Mouse (Mus musculus) limb, embryonic 11.5 days (tissue): ENCODE data around the gene Sqstm1. TPM values are rescaled to one million over a fixed set of nuclear protein-coding genes. Genes with fewer than 3 reads are reported as not detected.

Experiments
- ATAC-seq: fragments of 200-750 bp; cut with Nextera tagmentation; 2 replicates; pipeline ENCODE4 v1.8.0; 2017; ENCODE audit warnings: low read depth; ENCODE audit not compliant: insufficient number of reproducible peaks, low FRiP score, low TSS enrichment
- DNase-seq: peaks from one replicate; pipeline ENCODE4 v3.0.0-alpha.2; 2015; ENCODE audit warnings: low spot score
- H3K27ac ChIP-seq: fragments of 300-500 bp; sonication (generic); replicated peaks from 2 replicates; pipeline ENCODE4 v1.5.1; 2014; ENCODE audit warnings: low read depth, mild to moderate bottlenecking, low read length
- H3K27me3 ChIP-seq: fragments of 300-500 bp; sonication (generic); 2 replicates; pipeline ENCODE4 v1.6.1; 2014; ENCODE audit warnings: mild to moderate bottlenecking, low read length, mixed read lengths; ENCODE audit not compliant: control insufficient read depth, insufficient read depth
- H3K36me3 ChIP-seq: fragments of 300-500 bp; sonication (generic); 2 replicates; pipeline ENCODE4 v1.6.1; 2014; ENCODE audit warnings: mild to moderate bottlenecking, low read length, moderate library complexity, mixed read lengths; ENCODE audit not compliant: control insufficient read depth, insufficient read depth
- H3K4me1 ChIP-seq: fragments of 300-500 bp; sonication (generic); 2 replicates; pipeline ENCODE4 v1.6.1; 2014; ENCODE audit warnings: low read length, mixed read lengths; ENCODE audit not compliant: control insufficient read depth, insufficient read depth
- H3K4me2 ChIP-seq: fragments of 300-500 bp; sonication (generic); 2 replicates; pipeline ENCODE4 v1.6.1; 2014; ENCODE audit warnings: low read depth, mild to moderate bottlenecking, moderate library complexity; ENCODE audit not compliant: severe bottlenecking
- H3K4me3 ChIP-seq: fragments of 300-500 bp; sonication (generic); 2 replicates; pipeline ENCODE4 v1.5.1; 2014; ENCODE audit warnings: low read depth, low read length
- H3K9ac ChIP-seq: fragments of 300-500 bp; sonication (generic); 2 replicates; pipeline ENCODE4 v1.6.1; 2014; ENCODE audit warnings: mild to moderate bottlenecking, low read length
- H3K9me3 ChIP-seq: fragments of 300-500 bp; sonication (generic); 2 replicates; pipeline ENCODE4 v1.6.1; 2016; ENCODE audit warnings: low read length; ENCODE audit not compliant: control insufficient read depth
- WGBS: fragments of 180-500 bp; shearing (Covaris S2); extraction: QIAGEN DNeasy Blood & Tissue Kit; methylation state at CpG from one replicate; pipeline ENCODE4 v1.1.7; 2014; 5-methylcytosine and 5-hydroxymethylcytosine counted together
- polyA plus RNA-seq: library from polyadenylated mRNA; unstranded; fragments of >200 nt; fragmentation: Nextera tagmentation; extraction: Ambion mirVana; gene quantifications from 2 replicates; pipeline ENCODE4 v1.2.1, GENCODE M21; 2014

Gene Sqstm1
- polyA plus RNA-seq, 1 experiment from 2014 or later = 133 TPM

GRCm38 (mm10) chr11:50217811-50218210 is 7.2 kb upstream of the Sqstm1 start:
- Histone ChIP-seq H3K4me3 (no peak overlapping the region), H3K27ac (no peak overlapping the region), H3K4me1 (peaks cover 15% of the 10 kb centered on the region), H3K9me3 (no peaks in the 10 kb centered on the region), H3K4me2 (no peak overlapping the region), H3K27me3 (no peaks in the 10 kb centered on the region), H3K9ac (no peak overlapping the region), H3K36me3 (no peaks in the 10 kb centered on the region)
- ATAC-seq (no peak), DNase-seq (no peak)
- WGBS = 64% methylated on average over 4 of the region's 4 CpGs

DNA sequence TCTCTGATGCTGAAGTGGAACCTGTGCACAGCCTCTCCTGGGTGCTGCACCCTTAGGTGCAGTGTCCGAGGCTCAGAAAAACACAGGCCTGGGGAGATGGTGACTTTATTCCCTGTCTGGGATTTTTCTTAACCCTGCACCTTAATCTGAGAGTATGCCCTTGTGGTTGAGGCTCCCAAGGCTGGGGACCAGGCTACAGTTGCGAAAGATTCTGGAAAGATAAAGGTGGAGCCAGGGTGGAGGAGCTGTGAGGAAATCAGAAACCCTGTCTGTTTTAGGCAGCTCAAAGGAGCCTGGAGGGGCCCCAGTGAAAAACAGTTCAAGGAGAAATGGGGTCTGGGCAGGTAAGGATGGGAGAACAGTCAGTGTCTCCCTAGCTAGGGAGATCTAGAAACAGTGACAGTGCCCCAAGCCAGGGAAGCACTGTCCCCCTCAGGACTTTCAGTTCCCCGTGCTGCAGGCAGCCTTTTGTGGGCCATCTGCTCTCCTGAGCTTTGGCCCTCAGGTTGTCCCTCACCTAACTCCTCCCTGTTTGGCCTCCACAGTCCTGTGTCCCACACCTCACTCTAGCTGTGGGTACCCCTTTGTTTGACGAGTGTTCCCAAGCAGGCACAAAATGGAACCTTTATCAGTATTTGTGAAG is 6.2 kb upstream of the Sqstm1 start:
- peaks cover 15% of the 10 kb centered on the region for H3K4me1 ChIP-seq
- no peaks in the 10 kb centered on the region for H3K9me3 ChIP-seq
- H3K36me3 ChIP-seq = no peaks in the 10 kb centered on the region
- no peak overlapping the region for H3K27ac ChIP-seq
- ATAC-seq (no peak), DNase-seq (no peak)
- H3K4me2 ChIP-seq = no peak overlapping the region
- no peak overlapping the region for H3K9ac ChIP-seq
- H3K27me3 ChIP-seq = no peaks in the 10 kb centered on the region
- WGBS = 68% methylated on average over 4 of the region's 4 CpGs
- no peak overlapping the region for H3K4me3 ChIP-seq

DNA sequence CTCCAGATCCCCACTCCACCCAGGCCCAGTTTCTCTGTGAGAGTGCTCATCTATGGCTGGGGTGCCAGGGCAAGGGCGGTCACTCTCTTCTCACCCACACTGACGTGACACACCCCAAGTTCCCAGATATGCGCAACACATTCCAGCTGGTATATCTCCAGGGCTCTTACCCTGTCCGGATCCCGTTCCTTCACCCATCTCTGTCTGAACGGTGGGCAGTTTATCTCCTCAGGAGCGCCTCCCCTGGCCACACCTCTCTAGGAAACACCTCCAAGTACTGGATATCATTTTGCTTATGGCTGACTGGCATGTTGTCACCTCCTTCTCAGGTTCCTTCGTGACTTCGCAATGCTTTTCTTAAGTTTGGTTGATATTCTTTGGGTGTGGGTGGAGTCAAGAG is 5.0 kb upstream of the Sqstm1 start:
- DNase-seq = no peak
- 17% methylated on average over 9 of the region's 9 CpGs for WGBS
- H3K4me1 ChIP-seq = peaks cover 15% of the 10 kb centered on the region
- no peaks in the 10 kb centered on the region for H3K36me3 ChIP-seq
- no peak overlapping the region for H3K27ac ChIP-seq
- H3K4me3 ChIP-seq = no peak overlapping the region
- H3K9ac ChIP-seq = no peak overlapping the region
- no peak overlapping the region for H3K4me2 ChIP-seq
- H3K27me3 ChIP-seq = no peaks in the 10 kb centered on the region
- no peak for ATAC-seq
- H3K9me3 ChIP-seq = no peaks in the 10 kb centered on the region

- Histone ChIP-seq H3K27ac (no peak overlapping the region), H3K9ac (no peak overlapping the region), H3K9me3 (no peaks in the 10 kb centered on the region), H3K4me1 (peaks cover 15% of the 10 kb centered on the region), H3K4me2 (no peak overlapping the region), H3K27me3 (no peaks in the 10 kb centered on the region), H3K4me3 (no peak overlapping the region), H3K36me3 (no peaks in the 10 kb centered on the region)
- no peak for ATAC-seq
- 88% methylated on average over 6 of the region's 6 CpGs for WGBS
- DNase-seq = no peak
Observed at GRCm38 (mm10) chr11:50214631-50215030, 4.0 kb upstream of the Sqstm1 start.

GRCm38 (mm10) chr11:50212848-50213758 is 2.5 kb upstream of the Sqstm1 start:
- H3K27ac ChIP-seq = no peak overlapping the region
- H3K4me2 ChIP-seq = no peak overlapping the region
- H3K4me3 ChIP-seq = no peak overlapping the region
- H3K9me3 ChIP-seq = no peaks in the 10 kb centered on the region
- ATAC-seq (no peak), DNase-seq (no peak)
- no peaks in the 10 kb centered on the region for H3K27me3 ChIP-seq
- H3K9ac ChIP-seq = no peak overlapping the region
- whole genome bisulfite sequencing = 66% methylated on average over 11 of the region's 11 CpGs
- no peaks in the 10 kb centered on the region for H3K36me3 ChIP-seq
- H3K4me1 ChIP-seq = peaks cover 15% of the 10 kb centered on the region

DNA sequence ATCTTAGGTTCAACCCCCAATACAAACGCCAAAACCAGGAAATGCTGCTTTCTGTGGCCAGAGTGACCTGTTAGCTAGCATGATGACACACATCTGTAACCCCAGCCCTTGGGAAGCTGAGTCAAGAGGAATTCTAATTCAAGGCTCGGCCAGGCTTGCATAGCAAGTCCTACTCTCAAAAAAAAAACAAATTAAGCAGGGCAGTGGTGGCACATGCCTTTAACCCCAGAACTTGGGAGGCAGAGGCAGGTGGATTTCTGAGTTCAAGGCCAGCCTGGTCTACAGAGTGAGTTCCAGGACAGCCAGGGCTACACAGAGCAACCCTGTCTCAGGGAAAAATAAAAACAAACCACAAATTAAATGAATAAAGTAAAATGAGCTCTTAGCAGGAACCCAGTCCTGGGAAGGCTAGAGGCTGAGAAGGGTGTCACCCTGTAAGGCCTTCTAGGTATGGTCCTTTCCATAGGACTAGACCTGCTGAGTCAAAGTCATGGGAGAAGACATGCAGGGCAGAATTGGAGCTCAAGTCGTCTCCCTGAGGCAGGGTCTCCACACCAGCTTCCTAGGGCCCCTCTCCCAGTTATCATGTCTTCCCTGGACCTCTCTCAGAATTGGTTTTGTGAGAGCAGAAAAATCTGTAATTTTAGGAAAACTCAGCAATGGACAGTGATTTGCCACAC is 1.6 kb upstream of the Sqstm1 start:
- DNase-seq (no peak), ATAC-seq (no peak)
- Histone ChIP-seq H3K9ac (no peak overlapping the region), H3K27ac (no peak overlapping the region), H3K9me3 (no peaks in the 10 kb centered on the region), H3K4me2 (no peak overlapping the region), H3K4me1 (peaks cover 15% of the 10 kb centered on the region), H3K27me3 (no peaks in the 10 kb centered on the region), H3K4me3 (no peak overlapping the region), H3K36me3 (peaks cover 4% of the 10 kb centered on the region; the same call in 1 of the 2 replicates)
- WGBS = 70% methylated on average over 3 of the region's 3 CpGs

GRCm38 (mm10) chr11:50211322-50212059 is 864 bp upstream of the Sqstm1 start:
- Histone ChIP-seq H3K9me3 (no peaks in the 10 kb centered on the region), H3K4me3 (no peak overlapping the region), H3K4me1 (peaks cover 12% of the 10 kb centered on the region), H3K9ac (no peak overlapping the region), H3K4me2 (peak overlapping the region; percentile 63; the same call in 1 of the 2 replicates), H3K27me3 (no peaks in the 10 kb centered on the region), H3K36me3 (peaks cover 11% of the 10 kb centered on the region), H3K27ac (no peak overlapping the region)
- WGBS = 82% methylated on average over 3 of the region's 3 CpGs
- no peak for ATAC-seq
- no peak for DNase-seq

- H3K9ac ChIP-seq = peak overlapping the region; percentile 88
- peak; percentile 94 for ATAC-seq
- peak; percentile 90 for DNase-seq
- no peaks in the 10 kb centered on the region for H3K27me3 ChIP-seq
- H3K4me1 ChIP-seq = no peaks in the 10 kb centered on the region
- H3K4me3 ChIP-seq = peak overlapping the region; percentile 92
- peaks cover 18% of the 10 kb centered on the region for H3K36me3 ChIP-seq
- WGBS = 0% methylated on average over 24 of the region's 24 CpGs
- H3K9me3 ChIP-seq = no peaks in the 10 kb centered on the region
- H3K27ac ChIP-seq = peak overlapping the region; percentile 91
- H3K4me2 ChIP-seq = peak overlapping the region; percentile 63
Observed at GRCm38 (mm10) chr11:50210101-50210504, 524 bp downstream of the Sqstm1 start.
